9 mouse cellular contexts compared by ENCODE assay signal in the genomic region with DNA sequence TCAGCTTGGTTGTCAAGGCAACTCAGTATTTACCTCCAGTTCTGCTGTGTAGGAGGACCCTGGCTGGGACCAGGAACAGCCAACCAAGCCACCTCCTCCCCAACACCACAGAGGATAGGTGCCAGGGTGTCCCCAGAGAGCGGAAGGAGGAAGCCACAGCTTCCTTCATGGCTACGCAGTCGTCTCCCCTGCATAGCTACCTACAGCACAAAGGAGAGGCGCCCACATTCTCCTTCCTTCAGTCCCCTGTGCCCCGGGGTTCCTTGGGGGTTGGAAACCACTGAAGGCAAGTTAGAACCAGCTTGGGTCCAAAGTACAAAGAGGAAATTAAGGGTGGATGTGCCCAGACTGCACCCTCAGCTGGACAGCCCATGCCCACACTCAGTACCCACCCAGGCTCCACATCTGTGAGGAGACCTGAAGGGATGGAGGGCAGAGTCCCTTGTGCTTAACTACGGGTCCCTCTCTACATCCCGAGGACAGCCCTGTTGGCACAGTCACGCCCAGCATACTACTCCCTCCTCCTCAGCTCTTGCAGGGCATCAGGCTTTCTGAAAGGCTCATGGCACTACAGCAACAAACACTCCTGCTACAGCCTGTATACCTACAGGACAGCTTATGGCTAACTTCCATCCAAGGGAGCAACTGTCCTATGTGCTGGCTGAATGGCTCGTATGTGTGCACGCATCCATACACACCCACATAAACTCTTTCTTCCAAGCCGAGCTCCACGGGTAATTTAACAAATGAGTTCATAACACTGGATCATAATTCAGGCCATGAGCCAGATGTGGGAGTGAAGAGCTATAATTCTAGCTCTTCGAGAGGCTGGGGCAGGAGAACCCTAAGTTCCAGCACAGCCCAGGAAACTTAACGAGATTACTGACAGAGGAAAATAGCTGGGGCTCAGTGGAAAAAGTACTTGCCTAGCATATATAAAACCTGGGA. TPM values are rescaled to one million over a fixed set of nuclear protein-coding genes. Genes with fewer than 3 reads are reported as not detected.
A peak's percentile ranks its signal among the peaks of the same experiment; 100 is the strongest.
DNase-seq lines count a peak whose midpoint lies in the region; ATAC-seq and TF ChIP-seq lines count a peak whose summit lies in the region.
"Had no signal": no experiment of that assay in that cellular context is flagged by ENCODE, and none has a peak within 500 bp of the region (broad histone marks: within the 10 kb centered on the region; RNA-seq: fewer than 3 reads in every experiment).

No protein-coding gene starts in this region.

- no peaks in the 10 kb centered on the region for H3K9me3 ChIP-seq in forebrain, embryonic 10.5 days
- no peaks in the 10 kb centered on the region for H3K9me3 ChIP-seq in hindbrain, embryonic 15.5 days

- no peak for TF ChIP-seq CTCF in gastrocnemius, adult 2 months (IDR thresholded peaks at IDR 0.05)

- peaks cover 12% of the 10 kb centered on the region; the same call in 1 of the 2 replicates for H3K36me3 ChIP-seq in forebrain, embryonic 10.5 days (replicated peaks)
- H3K36me3 ChIP-seq in hindbrain, embryonic 15.5 days: no peaks in the 10 kb centered on the region

- no peak overlapping the region for H3K4me2 ChIP-seq in hindbrain, embryonic 15.5 days

- peak overlapping the region; percentile 69 for H3K4me3 ChIP-seq in gastrocnemius, adult 2 months
- no peak overlapping the region for H3K4me3 ChIP-seq in forebrain, embryonic 10.5 days
- H3K4me3 ChIP-seq in hindbrain, embryonic 15.5 days: no peak overlapping the region

- no peaks in the 10 kb centered on the region for H3K27me3 ChIP-seq in forebrain, embryonic 10.5 days (ENCODE audit: poor library complexity, severe bottlenecking)
- no peaks in the 10 kb centered on the region for H3K27me3 ChIP-seq in hindbrain, embryonic 15.5 days

- peak; percentile 66 for ATAC-seq in hindbrain, embryonic 15.5 days (ENCODE audit: low FRiP score, low read depth)
- peak; percentile 73 for ATAC-seq in monocyte, adult 5-6 weeks (replicated peaks; ENCODE audit: insufficient number of reproducible peaks, low FRiP score, low TSS enrichment, poor library complexity, severe bottlenecking)

- peaks cover 39% of the 10 kb centered on the region for H3K4me1 ChIP-seq in forebrain, embryonic 10.5 days
- peaks cover 51% of the 10 kb centered on the region for H3K4me1 ChIP-seq in hindbrain, embryonic 15.5 days (replicated peaks)

- WGBS in forebrain, embryonic 10.5 days: 85% methylated on average over 14 of the region's 14 CpGs
- WGBS in hindbrain, embryonic 15.5 days: 59% methylated on average over 14 of the region's 14 CpGs

- H3K27ac ChIP-seq in gastrocnemius, adult 2 months: peak overlapping the region; percentile 98
- 0 out of 2 replicates have a peak overlapping the region, but pooled peaks have one; percentile 30 for H3K27ac ChIP-seq in forebrain, embryonic 10.5 days
- peak overlapping the region; percentile 70 for H3K27ac ChIP-seq in hindbrain, embryonic 15.5 days (replicated peaks)

- no peak overlapping the region for H3K9ac ChIP-seq in hindbrain, embryonic 15.5 days

- peak; percentile 77 for DNase-seq in gastrocnemius, adult 2 months
- no peak for DNase-seq in gastrocnemius, postnatal 10 days
- peak; percentile 70 to 73 for DNase-seq in CD8-positive naive resting alpha-beta T cell, adult 2 months (ENCODE audit: low read depth in 2 of 2, low spot score in 2 of 2)
- DNase-seq in forebrain, embryonic 10.5 days (ENCODE audit: extremely low spot score, low spot score): no peak
- peak; percentile 77 to 86 for DNase-seq in left cerebral cortex, postnatal 36 days (ENCODE audit: low spot score in 2 of 2)
- peak; percentile 76 for DNase-seq in thymus, postnatal 14 days

- intact Hi-C loops in gastrocnemius, adult 2 months (cut with DNase I): loop anchor here (2.0 kb wide), 1 partner anchor 29 kb away; no protein-coding TSS in a partner anchor
- intact Hi-C loops in left cerebral cortex, postnatal 36 days (cut with DNase I): loop anchor here (1.0 kb wide), 1 partner anchor 11 kb away; no protein-coding TSS in a partner anchor

RNA-seq across cellular contexts. Expression of a gene that starts 9.0 kb away (rescaled TPM):
- under 1 TPM in 1 of 2 experiments, not detected in 1; 0.22 TPM for total RNA-seq in gastrocnemius, adult 2 months (2021)
- total RNA-seq in gastrocnemius, postnatal 10 days (2021): not detected
- 0.21 TPM in 1 of 2 replicates, not detected in the other for polyA plus RNA-seq in forebrain, embryonic 10.5 days (2016; fragmentation: Nextera tagmentation; extraction: Ambion mirVana)
- polyA plus RNA-seq in hindbrain, embryonic 15.5 days (2015; fragmentation: Nextera tagmentation; extraction: Ambion mirVana): not detected in 2 replicates
- total RNA-seq in left cerebral cortex, postnatal 36 days (2021): not detected
- total RNA-seq in monocyte, adult 5-6 weeks (2017): 0.58 TPM in 1 of 3 replicates, not detected in the others
- total RNA-seq: layer of hippocampus, postnatal 10 days had no signal

RNA-seq across cellular contexts. Expression of a gene that starts 13.0 kb away (rescaled TPM):
- total RNA-seq in gastrocnemius, adult 2 months (2021): 10 to 100 TPM; 56.6 to 59.6 TPM
- 10 to 100 TPM; 38.3 to 50.8 TPM for total RNA-seq in gastrocnemius, postnatal 10 days (2021)
- 23.1 and 23.8 TPM in 2 replicates for polyA plus RNA-seq in forebrain, embryonic 10.5 days (2016; fragmentation: Nextera tagmentation; extraction: Ambion mirVana)
- polyA plus RNA-seq in hindbrain, embryonic 15.5 days (2015; fragmentation: Nextera tagmentation; extraction: Ambion mirVana): 24.7 and 26.8 TPM in 2 replicates
- total RNA-seq in left cerebral cortex, postnatal 36 days (2021): 100 to 1,000 TPM; 168 to 175 TPM
- total RNA-seq in monocyte, adult 5-6 weeks (2017): 106 to 183 TPM (median 115 TPM) in 3 replicates

Comparison
In these comparisons a context has a peak if more than half of its experiments do, and no peak if none do; other contexts are left out.
1. DNase-seq: peak in gastrocnemius, adult 2 months (single experiment), CD8-positive naive resting alpha-beta T cell, adult 2 months (2 of 2), left cerebral cortex, postnatal 36 days (2 of 2) and thymus, postnatal 14 days (single experiment); none in gastrocnemius, postnatal 10 days (single experiment) and forebrain, embryonic 10.5 days (single experiment).
2. H3K27ac ChIP-seq: peak in every context shown above with its lines; median percentile 98 in gastrocnemius, adult 2 months; 70 in hindbrain, embryonic 15.5 days; 30 in forebrain, embryonic 10.5 days.